9 mouse cellular contexts compared by ENCODE assay signal in the genomic region with DNA sequence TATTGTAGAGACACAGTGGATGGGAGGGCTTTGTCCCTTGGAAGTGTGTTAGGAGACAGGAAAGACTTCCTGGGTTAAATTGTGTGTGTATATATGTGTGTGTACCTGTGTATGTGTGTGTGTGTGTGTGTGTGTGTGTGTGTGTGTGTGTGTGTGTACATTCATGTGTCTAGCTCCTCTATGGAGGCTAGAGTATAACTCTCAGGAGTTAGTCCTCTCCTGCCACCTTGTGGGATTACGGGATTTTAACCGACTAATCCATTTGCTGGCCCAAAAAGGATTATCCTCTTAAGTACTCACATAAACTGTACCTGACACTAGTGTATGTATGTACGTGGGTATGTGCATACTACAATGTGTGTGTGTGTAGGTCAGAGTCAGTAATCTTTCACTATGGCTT.
DNase-seq lines count a peak whose midpoint lies in the region; ATAC-seq and TF ChIP-seq lines count a peak whose summit lies in the region.
"Had no signal": no experiment of that assay in that cellular context is flagged by ENCODE, and none has a peak within 500 bp of the region (broad histone marks: within the 10 kb centered on the region; RNA-seq: fewer than 3 reads in every experiment).

No protein-coding gene starts in this region.

- 76% methylated on average over 3 of the region's 3 CpGs for WGBS in limb, embryonic 11.5 days
- 74% methylated on average over 3 of the region's 3 CpGs for WGBS in limb, embryonic 10.5 days
- WGBS in intestine, postnatal 0 days = 53% methylated on average over 3 of the region's 3 CpGs
- 33% methylated on average over 3 of the region's 3 CpGs for WGBS in midbrain, postnatal 0 days

- no peaks in the 10 kb centered on the region for H3K9me3 ChIP-seq in limb, embryonic 11.5 days (ENCODE audit: control insufficient read depth, low read length)
- no peaks in the 10 kb centered on the region for H3K9me3 ChIP-seq in limb, embryonic 10.5 days (replicated peaks)
- no peaks in the 10 kb centered on the region for H3K9me3 ChIP-seq in intestine, postnatal 0 days (ENCODE audit: control insufficient read depth)
- no peaks in the 10 kb centered on the region for H3K9me3 ChIP-seq in midbrain, postnatal 0 days (ENCODE audit: low read length)
- H3K9me3 ChIP-seq: liver, embryonic 13.5 days had no signal

- H3K4me2 ChIP-seq in limb, embryonic 11.5 days (ENCODE audit: low read depth, severe bottlenecking) = no peak overlapping the region
- H3K4me2 ChIP-seq in intestine, postnatal 0 days (replicated peaks; ENCODE audit: low read depth) = no peak overlapping the region
- H3K4me2 ChIP-seq in midbrain, postnatal 0 days (ENCODE audit: low read depth, low read length, poor library complexity, severe bottlenecking) = no peak overlapping the region
- H3K4me2 ChIP-seq: liver, embryonic 13.5 days had no signal

- H3K36me3 ChIP-seq in limb, embryonic 11.5 days (ENCODE audit: control insufficient read depth, insufficient read depth, low read length) = no peaks in the 10 kb centered on the region
- H3K36me3 ChIP-seq in limb, embryonic 10.5 days = peaks cover 21% of the 10 kb centered on the region
- H3K36me3 ChIP-seq in intestine, postnatal 0 days (ENCODE audit: control insufficient read depth, insufficient read depth) = 0 out of 2 replicates have a peak, but pooled peaks cover 4% of the 10 kb centered on the region
- peaks cover 34% of the 10 kb centered on the region for H3K36me3 ChIP-seq in midbrain, postnatal 0 days (ENCODE audit: insufficient read depth, low read length)
- H3K36me3 ChIP-seq: liver, embryonic 13.5 days had no signal

- H3K4me1 ChIP-seq in limb, embryonic 11.5 days (ENCODE audit: control insufficient read depth, insufficient read depth, low read length) = no peaks in the 10 kb centered on the region
- no peaks in the 10 kb centered on the region for H3K4me1 ChIP-seq in limb, embryonic 10.5 days
- no peaks in the 10 kb centered on the region for H3K4me1 ChIP-seq in intestine, postnatal 0 days (replicated peaks; ENCODE audit: control insufficient read depth, insufficient read depth, low read length)
- H3K4me1 ChIP-seq in midbrain, postnatal 0 days (ENCODE audit: insufficient read depth, low read length) = no peaks in the 10 kb centered on the region

- H3K9ac ChIP-seq in limb, embryonic 11.5 days (ENCODE audit: low read length) = no peak overlapping the region
- no peak overlapping the region for H3K9ac ChIP-seq in intestine, postnatal 0 days (ENCODE audit: low read depth, low read length)
- no peak overlapping the region for H3K9ac ChIP-seq in midbrain, postnatal 0 days (replicated peaks; ENCODE audit: low read length, poor library complexity, severe bottlenecking)
- H3K9ac ChIP-seq: liver, embryonic 13.5 days had no signal

- peak; percentile 85 for TF ChIP-seq CTCF in intestine, postnatal 0 days (IDR thresholded peaks at IDR 0.05; ENCODE audit: low read depth)
- TF ChIP-seq CTCF in midbrain, postnatal 0 days (IDR thresholded peaks at IDR 0.05) = peak; percentile 73

- DNase-seq in CD4-positive, CD25-positive, alpha-beta regulatory T cell, adult 2 months (ENCODE audit: low read depth, low spot score) = peak; percentile 5
- peak; percentile 37 for DNase-seq in limb, embryonic 11.5 days (ENCODE audit: low spot score)
- DNase-seq in limb, embryonic 10.5 days (ENCODE audit: low spot score) = no peak
- DNase-seq in midbrain, postnatal 0 days (ENCODE audit: low spot score) = peak; percentile 80
- DNase-seq in testis, postnatal 10 days (ENCODE audit: low spot score) = no peak
- no peak for DNase-seq in frontal cortex, postnatal 10 days (ENCODE audit: low spot score in 2 of 2)
- DNase-seq: liver, embryonic 13.5 days had no signal

- no peak overlapping the region for H3K27ac ChIP-seq in limb, embryonic 11.5 days (replicated peaks; ENCODE audit: low read depth, low read length)
- H3K27ac ChIP-seq in limb, embryonic 10.5 days = no peak overlapping the region
- H3K27ac ChIP-seq in intestine, postnatal 0 days (ENCODE audit: low read depth, low read length) = no peak overlapping the region
- H3K27ac ChIP-seq in midbrain, postnatal 0 days (ENCODE audit: low read depth, low read length) = no peak overlapping the region
- H3K27ac ChIP-seq: liver, embryonic 13.5 days had no signal

- H3K27me3 ChIP-seq in limb, embryonic 11.5 days (ENCODE audit: control insufficient read depth, insufficient read depth, low read length) = no peaks in the 10 kb centered on the region
- H3K27me3 ChIP-seq in limb, embryonic 10.5 days (ENCODE audit: low read depth, poor library complexity, severe bottlenecking) = no peaks in the 10 kb centered on the region
- H3K27me3 ChIP-seq in intestine, postnatal 0 days (replicated peaks; ENCODE audit: control insufficient read depth, insufficient read depth, low read length) = no peaks in the 10 kb centered on the region
- no peaks in the 10 kb centered on the region for H3K27me3 ChIP-seq in midbrain, postnatal 0 days (ENCODE audit: insufficient read depth, low read length)
- H3K27me3 ChIP-seq: liver, embryonic 13.5 days had no signal

- no peak overlapping the region for H3K4me3 ChIP-seq in limb, embryonic 11.5 days (ENCODE audit: low read depth, low read length)
- H3K4me3 ChIP-seq in limb, embryonic 10.5 days = no peak overlapping the region
- H3K4me3 ChIP-seq in intestine, postnatal 0 days (ENCODE audit: low read depth, low read length) = no peak overlapping the region
- H3K4me3 ChIP-seq in midbrain, postnatal 0 days (ENCODE audit: low read depth, low read length) = no peak overlapping the region
- H3K4me3 ChIP-seq: liver, embryonic 13.5 days had no signal

- no peak for ATAC-seq in CD4-positive, CD25-positive, alpha-beta regulatory T cell, adult 4 months
- peak; percentile 21; the same call in 1 of the 2 replicates for ATAC-seq in limb, embryonic 11.5 days (ENCODE audit: insufficient number of reproducible peaks, low FRiP score, low TSS enrichment, low read depth)
- ATAC-seq in intestine, postnatal 0 days = 0 out of 2 replicates have a peak, but pooled peaks have one; percentile 48
- ATAC-seq in midbrain, postnatal 0 days (ENCODE audit: low FRiP score) = peak; percentile 42; the same call in 1 of the 2 replicates

Comparison
In these comparisons a context has a peak if more than half of its experiments do, and no peak if none do; other contexts are left out.
1. DNase-seq: peak in CD4-positive, CD25-positive, alpha-beta regulatory T cell, adult 2 months (single experiment), limb, embryonic 11.5 days (single experiment) and midbrain, postnatal 0 days (single experiment); none in limb, embryonic 10.5 days (single experiment), testis, postnatal 10 days (single experiment) and frontal cortex, postnatal 10 days (0 of 2).